Mouse (Mus musculus) CD8-positive naive resting alpha-beta T cell, adult 2 months (primary cell): ENCODE measurements around the gene Lmntd1.

Experiments
- DNase-seq, 2 experiments: peaks; one replicate each; pipeline ENCODE4 v3.0.0; 2022; ENCODE audit warnings: low read depth in 2 of 2, low spot score in 2 of 2

The Lmntd1 gene

DNA sequence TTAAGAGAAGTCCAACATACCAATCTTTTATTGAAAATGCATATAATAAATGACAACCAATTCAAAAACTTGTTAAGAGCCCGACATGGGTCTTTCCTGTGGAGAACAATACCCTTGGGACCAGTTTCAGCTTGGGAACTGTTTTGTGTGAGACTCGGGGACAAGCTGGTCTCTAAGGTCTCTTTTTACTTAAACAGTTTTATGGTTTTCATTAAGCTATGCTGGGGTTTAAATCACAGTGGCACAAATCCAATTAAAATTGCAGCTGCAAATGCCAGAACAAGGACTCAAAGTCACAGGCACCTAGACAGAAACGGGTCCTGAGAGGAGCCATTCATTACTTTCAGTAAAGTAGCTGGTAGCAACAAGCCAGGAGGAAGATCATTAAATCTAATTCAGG is 8.9 kb downstream of the Lmntd1 start:
- DNase-seq = no peak

DNA sequence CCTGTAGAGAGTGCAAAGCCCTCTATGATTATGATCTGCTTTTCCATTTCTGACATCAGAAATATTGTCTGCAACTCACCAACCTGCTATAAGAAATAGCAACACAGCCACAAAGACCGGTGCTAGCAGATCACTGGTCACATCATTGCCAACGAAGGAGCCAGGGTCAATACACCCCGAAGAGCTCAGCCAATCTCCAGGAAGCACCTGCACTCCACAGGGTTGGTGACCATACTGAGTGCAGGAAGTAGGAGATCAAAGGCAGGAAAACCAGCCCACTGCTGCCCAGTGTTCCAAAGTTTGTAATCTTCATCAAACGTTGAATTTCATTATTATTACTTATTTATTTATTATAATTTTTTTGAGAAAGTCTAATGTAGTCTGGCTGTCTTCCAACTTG is 9.5 kb downstream of the Lmntd1 start:
- no peak for DNase-seq

DNA sequence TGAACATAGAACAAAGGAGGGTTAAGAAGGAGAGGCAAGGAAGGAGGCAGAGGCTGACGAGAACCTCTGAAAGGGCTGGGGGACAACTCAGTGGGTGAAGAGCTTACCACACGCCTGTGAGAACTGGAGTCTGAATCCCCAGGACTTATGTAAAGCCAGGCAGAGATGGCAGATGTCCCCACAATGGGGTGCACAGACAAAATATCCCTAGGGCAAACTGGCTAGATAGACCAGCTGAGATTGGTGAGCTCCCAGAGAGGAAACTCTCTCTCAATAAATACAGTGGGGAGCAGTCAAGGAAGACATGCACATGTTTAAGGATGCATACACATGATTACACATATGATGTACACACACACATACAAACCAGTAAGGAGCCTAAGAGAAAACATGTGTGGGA is 10.0 kb downstream of the Lmntd1 start:
- no peak for DNase-seq

DNA sequence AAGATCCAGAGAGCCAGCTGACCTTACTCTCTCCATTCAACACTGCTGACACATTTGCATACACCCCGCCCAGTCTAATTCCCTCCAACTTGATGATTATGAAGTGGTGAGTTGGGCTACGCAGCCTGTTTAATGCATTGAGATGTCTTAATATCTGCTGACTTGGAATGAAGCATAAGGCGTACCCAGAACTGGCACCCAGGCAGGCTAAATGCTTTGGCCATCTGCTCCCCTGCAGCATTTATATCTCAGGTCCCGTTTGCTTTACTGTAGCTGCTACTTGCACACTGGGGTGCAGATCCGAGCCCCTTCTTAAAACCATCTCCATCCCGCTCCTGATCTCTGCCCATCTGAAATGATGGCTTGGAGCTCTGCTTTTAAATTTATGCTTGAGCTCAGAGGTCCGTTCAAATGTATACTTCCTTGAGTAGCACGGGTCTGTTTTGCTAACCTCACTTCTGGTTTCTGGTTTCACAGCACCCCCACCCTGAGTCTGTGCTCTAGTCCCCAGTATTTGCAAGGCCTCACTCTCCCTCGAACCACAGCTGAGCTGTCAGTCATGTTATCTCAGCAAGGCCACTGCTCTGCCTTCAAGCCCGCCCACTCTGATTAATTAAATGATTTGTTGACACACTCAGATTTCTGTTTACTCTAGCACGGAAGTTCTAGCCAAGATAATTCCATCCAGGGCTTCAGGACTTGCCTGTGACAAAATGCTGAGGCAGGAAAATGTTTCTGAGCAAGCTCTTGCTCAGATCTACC is 15.1 kb downstream of the Lmntd1 start:
- no peak for DNase-seq

DNA sequence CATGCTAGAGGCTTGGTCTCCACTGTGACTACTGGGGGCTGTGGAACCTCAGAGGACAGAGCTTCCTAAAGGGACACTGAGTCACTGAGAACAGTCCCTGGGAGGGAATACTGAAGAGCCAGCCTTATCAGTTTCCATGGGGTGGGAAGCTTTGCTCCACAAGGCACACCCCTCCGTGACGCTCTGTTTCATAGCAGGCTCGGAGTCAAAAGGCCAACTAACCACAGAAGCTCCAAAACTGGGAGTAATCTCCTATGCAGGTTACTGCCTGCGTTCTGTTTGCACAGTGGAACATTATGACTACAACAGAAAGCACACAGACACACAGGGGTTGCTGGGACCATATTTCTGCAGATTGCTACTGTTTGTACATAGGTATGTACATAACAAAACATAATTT is 18.2 kb downstream of the Lmntd1 start:
- no peak for DNase-seq

GRCm38 (mm10) chr6:145593991-145594390 is 20.1 kb downstream of the Lmntd1 start:
- no peak for DNase-seq

- no peak for DNase-seq
These were observed 21.6 kb downstream of the Lmntd1 start for GRCm38 (mm10) chr6:145592531-145592998.

DNA sequence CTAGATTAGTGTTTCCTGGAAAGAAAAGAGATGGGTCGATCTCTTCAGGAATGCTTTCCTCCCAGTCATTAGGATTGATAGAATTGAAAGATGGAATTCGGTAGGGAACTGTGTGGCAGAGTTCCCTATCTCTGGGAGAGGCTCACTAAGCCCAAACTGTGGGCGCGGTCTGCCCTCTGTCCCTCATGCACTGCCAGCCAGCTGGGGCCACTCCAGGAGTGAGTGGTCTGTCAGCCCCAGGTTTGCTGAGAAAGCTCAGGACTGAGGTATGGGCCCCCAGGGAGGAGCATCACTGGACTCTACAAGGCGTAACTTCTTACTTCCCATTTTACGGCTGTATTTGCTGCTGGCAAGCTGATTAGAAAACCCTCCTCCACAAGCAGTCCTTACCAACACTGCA is 22.1 kb downstream of the Lmntd1 start:
- no peak for DNase-seq

- DNase-seq = no peak
These were observed 22.5 kb downstream of the Lmntd1 start for GRCm38 (mm10) chr6:145591578-145591977.

GRCm38 (mm10) chr6:145590501-145591293 is 23.4 kb downstream of the Lmntd1 start:
- DNase-seq = no peak

DNA sequence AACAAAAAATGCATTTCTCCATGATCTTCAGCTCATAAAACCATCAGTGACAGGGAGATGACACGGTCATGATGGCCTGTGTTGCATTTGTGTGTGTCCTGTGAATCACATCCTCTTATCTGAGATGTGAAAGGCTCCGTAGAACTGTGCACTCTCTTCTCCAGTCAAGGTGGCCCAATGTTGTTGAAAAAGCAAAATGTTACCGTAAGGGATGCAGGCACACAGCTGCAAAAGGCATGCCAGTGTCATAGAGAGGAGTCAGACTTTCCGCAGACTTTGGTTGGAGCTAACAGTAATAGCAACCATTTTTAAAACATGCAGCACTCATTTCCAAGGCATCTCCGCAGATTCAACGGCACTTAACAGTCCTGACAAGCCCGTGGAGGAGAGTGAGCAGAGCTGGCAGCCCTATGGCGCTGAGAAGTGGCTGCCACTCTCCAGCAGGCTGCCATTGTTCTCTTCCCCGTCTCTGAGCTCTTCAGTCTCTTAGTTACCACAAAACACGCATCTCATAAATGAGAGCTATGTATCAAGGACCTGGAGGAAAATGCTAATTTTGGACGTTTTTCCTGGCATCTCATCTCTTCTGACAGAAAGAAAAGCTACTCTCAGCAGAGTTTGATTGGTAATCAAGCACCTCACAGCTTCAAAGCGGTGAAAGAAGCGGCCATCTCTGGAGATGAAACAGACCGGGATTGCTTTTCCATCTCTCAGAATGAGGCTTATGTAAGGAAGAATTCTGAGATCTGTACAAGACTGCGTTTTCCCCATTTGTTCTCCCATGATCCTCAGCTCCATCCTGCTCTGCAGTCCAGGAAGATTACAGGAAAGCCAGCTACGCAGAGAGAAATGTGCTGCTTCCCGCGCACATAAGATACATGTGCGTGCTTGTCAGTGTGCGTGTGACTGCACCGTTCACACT is 28.8 kb downstream of the Lmntd1 start:
- no peak for DNase-seq

DNA sequence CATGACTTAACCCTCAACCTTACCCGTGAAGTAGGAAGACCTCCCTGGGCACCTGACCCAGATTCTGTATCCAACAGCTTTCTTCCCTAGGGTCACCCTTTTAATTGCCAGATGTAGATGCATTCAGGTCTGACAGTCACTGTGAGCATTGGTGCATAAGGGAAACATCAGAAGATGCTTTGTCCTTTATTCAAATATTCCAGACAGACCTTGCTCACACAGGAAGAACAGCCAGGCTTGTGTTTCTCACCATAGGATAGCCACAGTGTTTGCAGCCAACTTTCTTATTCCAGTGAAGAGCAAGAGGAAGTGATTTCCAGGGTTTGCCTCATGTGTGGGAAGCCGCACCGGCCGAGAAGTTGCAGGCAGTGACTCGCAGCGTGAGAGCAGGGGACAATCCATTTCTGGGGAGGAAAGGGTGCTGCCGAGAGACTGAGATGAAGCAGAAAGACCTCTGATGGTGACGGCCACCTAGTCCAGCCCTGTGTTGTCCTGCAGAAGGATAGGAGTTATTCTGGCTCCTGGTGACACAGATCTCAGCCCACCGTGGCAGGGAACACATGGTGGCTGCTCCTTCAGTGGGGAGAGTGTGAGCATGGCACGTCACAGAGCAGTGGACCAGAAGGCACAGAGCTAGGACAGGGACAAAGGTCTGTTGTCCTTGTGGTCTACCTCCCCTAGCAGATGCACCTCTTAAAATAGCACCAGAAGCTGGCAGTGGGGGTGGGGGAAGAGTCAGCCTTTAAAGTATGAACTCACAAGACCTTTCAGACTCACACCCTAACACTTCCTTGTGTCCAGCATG is 32.6 kb downstream of the Lmntd1 start:
- no peak for DNase-seq

DNA sequence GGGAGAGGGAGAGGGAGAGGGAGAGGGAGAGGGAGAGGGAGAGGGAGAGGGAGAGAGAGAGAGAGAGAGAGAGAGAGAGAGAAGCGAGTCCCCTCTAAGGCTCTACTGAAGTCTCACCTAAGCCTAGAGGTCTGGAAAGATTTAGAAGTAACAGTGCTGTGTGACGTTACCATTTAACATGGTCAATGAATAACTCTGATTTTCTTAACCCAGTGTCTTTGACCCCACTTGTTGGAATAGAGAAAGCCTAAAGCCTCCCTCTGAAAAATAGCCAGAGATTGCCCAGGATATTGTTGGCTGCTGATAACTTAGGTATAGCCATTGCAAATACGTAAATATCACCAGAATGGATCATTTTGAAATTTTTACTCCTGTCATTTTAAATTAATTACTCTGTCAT is 34.4 kb downstream of the Lmntd1 start:
- no peak for DNase-seq

DNA sequence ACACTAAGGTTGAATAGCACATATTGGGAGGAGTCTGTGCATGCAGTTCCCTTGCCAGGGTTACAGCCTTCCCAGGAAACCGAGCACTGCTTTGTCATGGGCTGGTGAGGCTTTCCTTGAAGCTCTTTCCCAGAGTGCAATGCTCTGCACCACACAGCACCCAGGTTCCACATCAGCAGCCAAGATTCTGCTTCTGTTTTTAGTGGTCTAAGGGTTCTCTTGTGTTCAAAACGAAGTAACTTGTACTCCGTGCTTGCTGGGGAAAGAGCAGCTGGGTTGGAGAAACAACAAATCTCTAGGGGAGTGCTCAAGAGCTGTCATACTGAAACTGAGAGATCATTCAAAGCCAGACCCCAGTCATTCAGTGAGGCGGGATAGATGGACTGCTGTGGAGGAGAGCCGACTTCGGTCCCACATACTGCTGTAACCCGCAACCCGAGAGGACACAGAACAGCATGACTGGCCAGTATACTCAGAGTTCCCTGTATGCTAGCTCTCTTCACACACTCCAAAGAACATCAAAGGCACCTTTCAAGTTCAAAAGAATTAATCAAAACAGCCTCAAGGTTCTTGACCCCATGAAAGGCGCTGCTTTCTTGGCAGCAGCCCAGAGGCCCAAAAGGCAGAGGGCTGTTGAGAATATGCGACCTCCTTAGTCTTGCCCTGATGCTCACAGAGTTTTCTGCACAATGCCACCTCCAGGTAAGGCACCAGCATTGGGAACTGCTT is 35.5 kb downstream of the Lmntd1 start:
- DNase-seq = no peak

DNA sequence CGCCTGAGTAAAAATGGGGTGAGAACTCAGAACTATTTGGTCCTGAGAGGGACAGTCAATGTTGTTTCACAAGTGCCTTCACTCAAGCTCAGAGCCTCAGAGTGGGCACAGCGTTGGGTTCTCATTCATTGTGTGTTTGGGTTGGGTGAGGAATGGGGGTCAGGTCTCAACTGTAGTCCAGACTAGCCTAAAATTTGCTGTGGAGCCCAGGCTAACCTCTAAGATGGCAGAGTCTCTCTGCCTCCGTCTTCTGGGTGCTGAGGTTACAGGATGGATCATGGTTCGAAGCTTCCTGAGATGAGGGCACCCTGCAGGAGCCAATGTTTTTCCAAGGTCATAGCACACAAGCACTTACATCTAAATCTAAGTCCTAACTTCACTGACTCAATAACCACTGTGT is 37.4 kb downstream of the Lmntd1 start:
- no peak for DNase-seq

DNA sequence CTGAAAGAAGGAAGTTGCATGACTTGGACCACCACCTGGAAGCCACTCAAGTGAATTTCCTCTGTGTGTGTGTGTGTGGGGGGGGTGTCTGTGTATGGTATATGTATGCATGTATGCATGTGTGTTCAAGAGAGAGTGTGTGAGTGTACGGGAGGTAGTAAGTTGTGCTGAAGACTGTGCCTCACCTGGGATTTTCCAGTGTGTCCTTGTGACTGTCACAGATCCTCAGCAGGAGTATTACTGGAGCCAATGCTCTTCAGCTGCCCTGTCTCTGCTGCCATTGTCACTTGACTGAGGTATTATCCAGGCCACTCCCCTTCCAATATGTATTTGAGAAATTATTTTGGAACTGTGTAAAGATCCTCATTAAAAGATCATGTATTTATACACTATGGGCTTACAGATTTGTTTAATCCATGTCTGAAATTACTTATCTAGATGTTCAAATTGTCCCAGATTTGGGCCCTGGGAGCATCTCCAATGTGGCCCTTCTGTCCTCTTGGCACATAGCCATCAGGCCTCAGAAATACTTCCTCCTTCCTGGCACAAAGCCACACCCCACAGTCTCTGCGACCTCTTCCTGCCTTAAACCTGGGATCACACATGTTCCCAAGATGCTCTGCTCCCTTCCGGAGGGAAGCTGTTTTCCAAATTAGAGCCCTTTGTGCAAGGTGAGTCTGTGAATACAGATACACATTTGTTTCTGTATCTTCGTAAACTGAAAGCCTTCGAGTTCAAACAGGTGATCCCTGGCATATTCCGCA is 40.7 kb downstream of the Lmntd1 start:
- no peak for DNase-seq

GRCm38 (mm10) chr6:145568701-145569100 is 45.4 kb downstream of the Lmntd1 start:
- DNase-seq = no peak

DNA sequence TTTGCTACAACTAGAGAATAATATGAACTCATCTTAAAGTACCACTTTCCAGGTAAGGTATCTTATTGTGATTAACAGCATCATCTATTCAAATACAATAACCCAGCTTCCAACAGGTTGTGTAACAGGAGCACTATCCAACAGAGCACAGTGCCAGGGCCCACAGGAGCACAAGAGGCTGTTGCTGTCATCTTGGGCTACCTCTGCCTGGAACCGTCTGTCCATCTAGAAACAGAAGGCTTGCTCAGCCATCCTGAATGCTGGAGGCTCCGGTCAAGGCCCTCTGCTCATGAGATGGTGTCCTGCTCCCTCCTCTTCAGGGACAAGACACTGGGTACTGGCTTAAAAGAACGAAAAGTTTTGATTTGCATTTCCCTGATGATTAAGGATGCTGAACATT is 46.3 kb downstream of the Lmntd1 start:
- no peak for DNase-seq

DNA sequence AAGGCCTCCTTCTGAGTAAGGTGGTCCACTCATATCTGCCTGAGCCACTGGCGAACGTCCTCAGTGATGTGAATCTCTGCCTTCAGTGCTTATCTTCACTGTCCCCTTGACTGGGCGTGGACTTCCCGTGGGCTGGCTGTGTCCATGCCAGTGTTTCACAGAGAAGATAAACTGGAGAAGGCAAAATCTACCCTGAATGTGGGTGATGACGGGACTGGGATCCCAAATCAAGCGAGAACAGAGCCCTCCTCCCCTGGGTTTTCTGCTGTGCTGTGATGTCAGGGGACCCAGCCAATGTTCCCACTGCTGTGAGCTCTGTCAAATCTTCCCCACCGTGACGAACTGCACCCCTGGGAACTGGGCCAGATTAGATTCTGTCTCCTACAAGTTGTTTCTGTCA is 46.8 kb downstream of the Lmntd1 start:
- DNase-seq = no peak
